Mouse (Mus musculus) CH12.LX (cell line): ENCODE data around the gene Gdap1l1.

Source experiments
- CHD2 ChIP-seq: IDR thresholded peaks from 2 replicates; pipeline ENCODE4 v1.6.1; 2011; ENCODE audit warnings: low read length, improper control_type of control experiment
- CTCF ChIP-seq, 2 experiments: IDR thresholded peaks in 1 of 2; conservative IDR thresholded peaks in 1 of 2; 2 replicates each; pipeline ENCODE4 v1.5.1; 2011 to 2012; ENCODE audit warnings: low read depth in 2 of 2, low read length in 2 of 2, improper control_type of control experiment in 1 of 2, inconsistent platforms in 1 of 2, mild to moderate bottlenecking in 1 of 2, moderate library complexity in 1 of 2
- EP300 ChIP-seq: IDR thresholded peaks from 2 replicates; pipeline ENCODE4 v1.6.1; 2011; ENCODE audit warnings: low read length, improper control_type of control experiment
- JUN ChIP-seq: IDR thresholded peaks from 2 replicates; pipeline ENCODE4 v1.6.1; 2011; ENCODE audit warnings: low read depth, mild to moderate bottlenecking, low read length, improper control_type of control experiment, moderate library complexity; ENCODE audit not compliant: insufficient read depth
- MAFK ChIP-seq: IDR thresholded peaks from 2 replicates; pipeline ENCODE4 v1.6.1; 2011; ENCODE audit warnings: low read length, improper control_type of control experiment; ENCODE audit not compliant: insufficient replicate concordance
- MYC ChIP-seq: IDR thresholded peaks from 2 replicates; pipeline ENCODE4 v1.6.1; 2011; ENCODE audit warnings: low read depth, mild to moderate bottlenecking, improper control_type of control experiment, low read length
- PAX5 ChIP-seq: IDR thresholded peaks from 2 replicates; pipeline ENCODE4 v1.6.1; 2012; ENCODE audit warnings: low read length, inconsistent platforms, mixed read lengths
- POLR2A ChIP-seq: IDR thresholded peaks from 2 replicates; pipeline ENCODE4 v1.6.1; 2011; ENCODE audit warnings: low read depth, mild to moderate bottlenecking, improper control_type of control experiment, low read length
- ZKSCAN1 ChIP-seq: IDR thresholded peaks from 2 replicates; pipeline ENCODE4 v1.6.1; 2012; ENCODE audit warnings: low read depth, inconsistent platforms, low read length, improper control_type of control experiment, borderline replicate concordance
- ZMIZ1 ChIP-seq: IDR thresholded peaks from 2 replicates; pipeline ENCODE4 v1.6.1; 2012; ENCODE audit warnings: low read depth, mild to moderate bottlenecking, inconsistent platforms, low read length, improper control_type of control experiment

GRCm38 (mm10) chr2:163503191-163503590 lies 64.9 kb downstream of the Gdap1l1 start:
- no peak for TF ChIP-seq CTCF (conservative IDR thresholded peaks at IDR 0.05 in 1 of 2, IDR thresholded peaks at IDR 0.05 in 1 of 2; ENCODE audit: low read depth in 2 of 2, low read length in 2 of 2)
- no peak for TF ChIP-seq MYC
- no peak for TF ChIP-seq ZMIZ1
- TF ChIP-seq EP300, result no peak
- TF ChIP-seq POLR2A, result no peak
- TF ChIP-seq PAX5, result no peak
- no peak for TF ChIP-seq ZKSCAN1
- TF ChIP-seq JUN, result no peak
- TF ChIP-seq MAFK, result no peak
- no peak for TF ChIP-seq CHD2
